Mouse (Mus musculus) embryonic stem cell, embryonic (primary cell): ENCODE data around the gene Zfp541.

Experiments
- CTCF ChIA-PET, 4 experiments: fragments of 300-600 bp in 2 of 4; fragments of 350-600 bp in 2 of 4; sonication (Branson Sonifier 250); formaldehyde crosslinking; loops; one replicate each; lab custom pipeline; 2022; ENCODE audit warnings: inconsistent platforms in 2 of 4; lab: Charles Lee
- POLR2A ChIA-PET, 4 experiments: fragments of 300-600 bp in 2 of 4; fragments of 350-600 bp in 2 of 4; sonication (Branson Sonifier 250); formaldehyde crosslinking; loops; one replicate each; lab custom pipeline; 2022; ENCODE audit warnings: antibody characterized with exemption in 4 of 4, inconsistent platforms in 1 of 4; lab: Charles Lee

Gene Zfp541

GRCm38 (mm10) chr7:16036972-16037371 is 24.6 kb upstream of the Zfp541 start:
- ChIA-PET POLR2A (interaction anchor here in 2 of 4 experiments (0.6 kb wide), 2 partner anchors 15 to 260 kb away, joined by 3 to 4 read pairs; no protein-coding TSS in a partner anchor), CTCF (no interaction called here)

- ChIA-PET CTCF (interaction anchor here in 1 of 4 experiments (1.3 kb wide), 1 partner anchor 12 kb away, joined by 3 read pairs; no protein-coding TSS in a partner anchor), POLR2A (interaction anchor here in 2 of 4 experiments (1.2 to 1.7 kb wide), 2 partner anchors 11 to 12 kb away, joined by 3 read pairs; no protein-coding TSS in a partner anchor)
Measured at GRCm38 (mm10) chr7:16039363-16039762, 22.3 kb upstream of the Zfp541 start.

GRCm38 (mm10) chr7:16041208-16041607 is 20.4 kb upstream of the Zfp541 start:
- CTCF ChIA-PET, result interaction anchor here in 2 of 4 experiments (0.6 to 2.9 kb wide), 2 partner anchors 11 to 134 kb away, joined by 3 to 14 read pairs; no protein-coding TSS in a partner anchor
- POLR2A ChIA-PET, result interaction anchor here in 2 of 4 experiments (0.6 to 1.5 kb wide), 2 partner anchors 10 to 73 kb away, joined by 3 to 5 read pairs; no protein-coding TSS in a partner anchor

- ChIA-PET CTCF (interaction anchor here in 2 of 4 experiments (0.6 to 2.9 kb wide), 3 partner anchors 9 to 116 kb away, joined by 3 to 14 read pairs (median 8); no protein-coding TSS in a partner anchor), POLR2A (interaction anchor here in 2 of 4 experiments (0.7 to 4.8 kb wide), 12 partner anchors 8 to 324 kb away, joined by 3 to 21 read pairs (median 3); partner anchors contain the start of genes Kptn (in 1 of the 2) and Napa (in 1 of the 2))
Measured at GRCm38 (mm10) chr7:16042850-16043775, 18.5 kb upstream of the Zfp541 start.

GRCm38 (mm10) chr7:16043861-16044435 is 17.7 kb upstream of the Zfp541 start:
- ChIA-PET POLR2A (interaction anchor here in 3 of 4 experiments (0.6 to 4.8 kb wide), 14 partner anchors 8 to 126 kb away, joined by 3 to 21 read pairs (median 3); partner anchors contain the start of genes Kptn (in 1 of the 3), Napa (in 1 of the 3) and Zfp541 (in 1 of the 3)), CTCF (interaction anchor here in 3 of 4 experiments (0.6 to 2.9 kb wide), 6 partner anchors 8 to 219 kb away, joined by 3 to 14 read pairs (median 4); partner anchors contain the start of gene Ehd2 (in 1 of the 3))

GRCm38 (mm10) chr7:16044531-16044930 is 17.1 kb upstream of the Zfp541 start:
- ChIA-PET CTCF (interaction anchor here in 3 of 4 experiments (0.6 to 1.6 kb wide), 5 partner anchors 72 to 218 kb away, joined by 3 to 4 read pairs (median 4); partner anchors contain the start of gene Ehd2 (in 1 of the 3)), POLR2A (interaction anchor here in 3 of 4 experiments (0.6 to 4.8 kb wide), 11 partner anchors 8 to 126 kb away, joined by 3 to 21 read pairs (median 3); partner anchors contain the start of gene Zfp541 (in 1 of the 3))

GRCm38 (mm10) chr7:16045538-16045937 is 16.1 kb upstream of the Zfp541 start:
- POLR2A ChIA-PET, result interaction anchor here in 3 of 4 experiments (0.6 to 4.8 kb wide), 12 partner anchors 12 to 250 kb away, joined by 3 to 21 read pairs (median 3); partner anchors contain the start of gene Slc8a2 (in 1 of the 3)
- CTCF ChIA-PET, result interaction anchor here in 2 of 4 experiments (1.2 to 3.6 kb wide), 3 partner anchors 11 to 78 kb away, joined by 4 to 18 read pairs (median 5); partner anchors contain the start of gene Ehd2 (in 1 of the 2)

GRCm38 (mm10) chr7:16046101-16046480 is 15.5 kb upstream of the Zfp541 start:
- CTCF ChIA-PET, result interaction anchor here in 1 of 4 experiments (0.8 to 3.6 kb wide), 4 partner anchors 11 to 74 kb away, joined by 3 to 18 read pairs (median 10); partner anchors contain the start of gene Napa
- POLR2A ChIA-PET, result interaction anchor here in 3 of 4 experiments (0.6 to 4.8 kb wide), 12 partner anchors 14 to 249 kb away, joined by 3 to 21 read pairs (median 3); partner anchors contain the start of gene Slc8a2 (in 1 of the 3)

GRCm38 (mm10) chr7:16046481-16047337 is 14.9 kb upstream of the Zfp541 start:
- POLR2A ChIA-PET, result interaction anchor here in 3 of 4 experiments (0.6 to 4.8 kb wide), 25 partner anchors 8 to 249 kb away, joined by 3 to 21 read pairs (median 4); partner anchors contain the start of genes Meis3 (in 1 of the 3), Napa (in 1 of the 3) and Slc8a2 (in 1 of the 3)
- CTCF ChIA-PET, result interaction anchor here (0.5 to 3.6 kb wide), 9 partner anchors 10 to 848 kb away, joined by 3 to 18 read pairs (median 6); partner anchors contain the start of genes Inafm1 (in 1 of the 4) and Napa (in 1 of the 4)

GRCm38 (mm10) chr7:16047338-16048146 is 14.1 kb upstream of the Zfp541 start, which contains the start of gene Bicra:
Gene Bicra (minus strand): TSS chr7:16047921.
- POLR2A ChIA-PET, result interaction anchor here in 3 of 4 experiments (0.6 to 4.8 kb wide), 41 partner anchors 9 to 344 kb away, joined by 3 to 21 read pairs (median 4); partner anchors contain the start of genes Napa (in 3 of the 3), Meis3 (in 2 of the 3), Slc8a2 (in 2 of the 3) and Ccdc9 (in 1 of the 3)
- CTCF ChIA-PET, result interaction anchor here (0.5 to 3.6 kb wide), 24 partner anchors 9 to 885 kb away, joined by 3 to 18 read pairs (median 4); partner anchors contain the start of genes Inafm1 (in 1 of the 4), Napa (in 1 of the 4) and Slc8a2 (in 1 of the 4)

- ChIA-PET CTCF (interaction anchor here in 3 of 4 experiments (0.5 to 3.6 kb wide), 21 partner anchors 8 to 884 kb away, joined by 3 to 18 read pairs (median 4); partner anchors contain the start of genes Inafm1 (in 1 of the 3), Napa (in 1 of the 3) and Slc8a2 (in 1 of the 3)), POLR2A (interaction anchor here in 3 of 4 experiments (0.5 to 2.7 kb wide), 37 partner anchors 9 to 352 kb away, joined by 3 to 14 read pairs (median 4); partner anchors contain the start of genes Napa (in 3 of the 3), Slc8a2 (in 2 of the 3), Ccdc9 (in 1 of the 3) and Inafm1 (in 1 of the 3))
Measured at GRCm38 (mm10) chr7:16048164-16048564, 13.4 kb upstream of the Zfp541 start.

- CTCF ChIA-PET, result interaction anchor here in 3 of 4 experiments (0.5 to 3.6 kb wide), 18 partner anchors 8 to 883 kb away, joined by 3 to 18 read pairs (median 4); partner anchors contain the start of genes Inafm1 (in 1 of the 3) and Napa (in 1 of the 3)
- POLR2A ChIA-PET, result interaction anchor here in 3 of 4 experiments (0.5 to 2.7 kb wide), 27 partner anchors 8 to 351 kb away, joined by 3 to 14 read pairs (median 4); partner anchors contain the start of genes Napa (in 3 of the 3), Slc8a2 (in 2 of the 3) and Meis3 (in 1 of the 3)
Measured at GRCm38 (mm10) chr7:16048675-16049575, 12.7 kb upstream of the Zfp541 start.

- ChIA-PET CTCF (interaction anchor here in 2 of 4 experiments (0.5 to 1.3 kb wide), 2 partner anchors 97 to 224 kb away, joined by 4 read pairs; partner anchors contain the start of gene Inafm1 (in 1 of the 2)), POLR2A (interaction anchor here in 2 of 4 experiments (1.1 to 2.4 kb wide), 6 partner anchors 17 to 68 kb away, joined by 3 to 14 read pairs (median 4); partner anchors contain the start of gene Napa (in 1 of the 2))
Measured at GRCm38 (mm10) chr7:16049576-16049915, 12.1 kb upstream of the Zfp541 start.
